19 mouse cellular contexts compared by ENCODE assay signal in genomic region chr7:68193958-68194695, GRCm38 (mm10).
A peak's percentile ranks its signal among the peaks of the same experiment; 100 is the strongest.
DNase-seq lines count a peak whose midpoint lies in the region; ATAC-seq lines count a peak whose summit lies in the region.
"Had no signal": no experiment of that assay in that cellular context is flagged by ENCODE, and none has a peak within 500 bp of the region (broad histone marks: within the 10 kb centered on the region; RNA-seq: fewer than 3 reads in every experiment).

No protein-coding gene starts in this region.

- no peak overlapping the region for H3K9ac ChIP-seq in intestine, embryonic 15.5 days
- H3K9ac ChIP-seq: forebrain, postnatal 0 days; kidney, embryonic 15.5 days; limb, embryonic 12.5 days; lung, embryonic 15.5 days had no signal

- WGBS in intestine, embryonic 15.5 days, result 80% methylated on average over 15 of the region's 15 CpGs

- H3K27ac ChIP-seq in intestine, embryonic 15.5 days, result no peak overlapping the region
- H3K27ac ChIP-seq: gastrocnemius, adult 2 months; kidney, embryonic 15.5 days; layer of hippocampus, adult 2 months; limb, embryonic 12.5 days; lung, embryonic 15.5 days had no signal

- intact Hi-C loops in heart, postnatal 10 days (cut with DNase I), result no loop called here

- H3K27me3 ChIP-seq in intestine, embryonic 15.5 days (replicated peaks), result no peaks in the 10 kb centered on the region
- H3K27me3 ChIP-seq: kidney, embryonic 15.5 days; limb, embryonic 12.5 days; lung, embryonic 15.5 days had no signal

- peak; percentile 73 for ATAC-seq in granulocyte monocyte progenitor cell, adult 5-6 weeks (replicated peaks; ENCODE audit: poor library complexity, severe bottlenecking)
- ATAC-seq in intestine, embryonic 15.5 days, result no peak
- ATAC-seq: forebrain, postnatal 0 days had no signal

- H3K4me1 ChIP-seq in intestine, embryonic 15.5 days (replicated peaks), result no peaks in the 10 kb centered on the region
- H3K4me1 ChIP-seq: kidney, embryonic 15.5 days; limb, embryonic 12.5 days; lung, embryonic 15.5 days had no signal

- H3K4me2 ChIP-seq in intestine, embryonic 15.5 days (replicated peaks), result no peak overlapping the region
- H3K4me2 ChIP-seq: kidney, embryonic 15.5 days; limb, embryonic 12.5 days; lung, embryonic 15.5 days had no signal

- peak; percentile 22 to 50 for DNase-seq in heart, adult 18-20 months
- DNase-seq in heart, adult 8-10 months (ENCODE audit: low spot score), result no peak
- peak; percentile 87 for DNase-seq in 416B (ENCODE audit: low read depth)
- peak; percentile 45 to 50 for DNase-seq in heart, postnatal 10 days
- DNase-seq in B cell, adult 2 months, result no peak
- no peak for DNase-seq in neural tube, embryonic 10.5 days (ENCODE audit: extremely low spot score, low spot score)
- DNase-seq: adrenal gland, adult 8-10 months; cerebellum, adult 9-11 months; embryo, embryonic 11 days; forebrain, postnatal 0 days; gastrocnemius, adult 2 months; midbrain, embryonic 14.5 days; thymus, adult 18-20 months had no signal

- H3K4me3 ChIP-seq in intestine, embryonic 15.5 days (replicated peaks), result no peak overlapping the region
- H3K4me3 ChIP-seq: gastrocnemius, adult 2 months; kidney, embryonic 15.5 days; layer of hippocampus, adult 2 months; limb, embryonic 12.5 days; lung, embryonic 15.5 days had no signal

- no peaks in the 10 kb centered on the region for H3K9me3 ChIP-seq in intestine, embryonic 15.5 days
- H3K9me3 ChIP-seq: kidney, embryonic 15.5 days; limb, embryonic 12.5 days; lung, embryonic 15.5 days had no signal

- H3K36me3 ChIP-seq in intestine, embryonic 15.5 days, result peaks cover 20% of the 10 kb centered on the region; the same call in 1 of the 2 replicates

Comparison
In these comparisons a context has a peak if more than half of its experiments do, and no peak if none do; other contexts are left out.
1. DNase-seq: peak in heart, adult 18-20 months (2 of 2), 416B (single experiment) and heart, postnatal 10 days (2 of 2); none in heart, adult 8-10 months (single experiment), B cell, adult 2 months (0 of 2) and neural tube, embryonic 10.5 days (single experiment).